Mouse (Mus musculus): ENCODE data around the gene Gm5662. TPM values are rescaled to one million over a fixed set of nuclear protein-coding genes. Genes with fewer than 3 reads are reported as not detected.
"Not testable (repeated sequence)": the region's sequence is repeated elsewhere in the genome, so short reads cannot be mapped to it uniquely, and the experiment has no call there.

Gene Gm5662
- total RNA-seq (2021), result not detected

- not testable (repeated sequence) for DNase-seq
These were observed at the start of gene Gm5662 for GRCm38 (mm10) chr12:88274400-88274799. Gene Gm5662 (minus strand): TSS chr12:88274500.

- not testable (repeated sequence) for DNase-seq
These were observed 49.6 kb upstream of the Gm5662 start, which contains the start of gene Gm5039 for GRCm38 (mm10) chr12:88323926-88324325. Gene Gm5039 (minus strand): TSS chr12:88324026.

- no peak for DNase-seq
These were observed 40.3 kb upstream of the Gm5662 start for GRCm38 (mm10) chr12:88314556-88314955.

GRCm38 (mm10) chr12:88297171-88297570 is 22.9 kb upstream of the Gm5662 start:
- not testable (repeated sequence) for DNase-seq

GRCm38 (mm10) chr12:88293082-88293481 is 18.8 kb upstream of the Gm5662 start:
- DNase-seq, result not testable (repeated sequence)

GRCm38 (mm10) chr12:88285224-88285623 is 10.9 kb upstream of the Gm5662 start:
- not testable (repeated sequence) for DNase-seq

GRCm38 (mm10) chr12:88257241-88257640 is 17.1 kb downstream of the Gm5662 start:
- no peak for DNase-seq

GRCm38 (mm10) chr12:88255917-88256316 is 18.4 kb downstream of the Gm5662 start:
- not testable (repeated sequence) for DNase-seq

- not testable (repeated sequence) for DNase-seq
These were observed 24.3 kb downstream of the Gm5662 start, which contains the start of gene Gm8332 for GRCm38 (mm10) chr12:88250000-88250399. Gene Gm8332 (minus strand): TSS chr12:88250100.

- not testable (repeated sequence) for DNase-seq
These were observed 28.5 kb downstream of the Gm5662 start for GRCm38 (mm10) chr12:88245786-88246185.

- DNase-seq, result not testable (repeated sequence)
These were observed 31.4 kb downstream of the Gm5662 start for GRCm38 (mm10) chr12:88242940-88243339.

Other genes with a start within 250 kb of the Gm5662 start
- gene Gm2056, start 247.5 kb downstream of the Gm5662 start, total RNA-seq (2021), result not detected
- gene Gm16368, start 190.8 kb downstream of the Gm5662 start, total RNA-seq (2021), result not detected
- gene Gm10436, start 92.4 kb downstream of the Gm5662 start, total RNA-seq (2021), result not detected
- not detected for gene Gm8332, start 24.4 kb downstream of the Gm5662 start, total RNA-seq (2021)
- gene Gm5039, start 49.5 kb upstream of the Gm5662 start, total RNA-seq (2021), result not detected
- gene Adck1, start 86.1 kb upstream of the Gm5662 start, total RNA-seq (2021), result 10 to 100 TPM; 21.6 to 21.9 TPM